Mouse (Mus musculus) yolk sac, embryonic 10.5 days (tissue): Measurements from ENCODE around the gene Jmjd7.

Experiments used
- DNase-seq: peaks from one replicate; pipeline ENCODE4 v3.0.0-alpha.2; 2017; ENCODE audit warnings: low spot score

Jmjd7 gene

GRCm38 (mm10) chr2:120059466-120059865, 32.2 kb downstream of the Jmjd7 start:
- no peak for DNase-seq

- DNase-seq: no peak
Measured at GRCm38 (mm10) chr2:120060190-120060589, 32.9 kb downstream of the Jmjd7 start.

- no peak for DNase-seq
Measured at GRCm38 (mm10) chr2:120060651-120061050, 33.4 kb downstream of the Jmjd7 start.

GRCm38 (mm10) chr2:120062248-120062647, 35.0 kb downstream of the Jmjd7 start:
- no peak for DNase-seq

- DNase-seq: no peak
Measured at GRCm38 (mm10) chr2:120064639-120065038, 37.4 kb downstream of the Jmjd7 start.

GRCm38 (mm10) chr2:120065243-120065642, 38.0 kb downstream of the Jmjd7 start:
- DNase-seq: no peak

- no peak for DNase-seq
Measured at GRCm38 (mm10) chr2:120066224-120066623, 38.9 kb downstream of the Jmjd7 start.

GRCm38 (mm10) chr2:120068555-120069465, 41.5 kb downstream of the Jmjd7 start:
- no peak for DNase-seq

- no peak for DNase-seq
Measured at GRCm38 (mm10) chr2:120069466-120069990, 42.2 kb downstream of the Jmjd7 start.

GRCm38 (mm10) chr2:120074096-120074495, 46.8 kb downstream of the Jmjd7 start:
- no peak for DNase-seq

GRCm38 (mm10) chr2:120076076-120076705, 48.9 kb downstream of the Jmjd7 start:
- DNase-seq: peak; percentile 60
